Mouse (Mus musculus): Measurements from ENCODE around the gene Mon2. TPM values are rescaled to one million over a fixed set of nuclear protein-coding genes. Genes with fewer than 3 reads are reported as not detected.
"Not testable (repeated sequence)": the region's sequence is repeated elsewhere in the genome, so short reads cannot be mapped to it uniquely, and the experiment has no call there.

The Mon2 gene
- total and polyA plus RNA-seq, 2 experiments from 2014 or later = 15.9 to 64.7 TPM

- WGBS = 96% methylated on average over 1 of the region's 1 CpGs
- H3K36me3 ChIP-seq (ENCODE audit: insufficient read depth, low read length) = peaks cover 24% of the 10 kb centered on the region; the same call in 1 of the 2 replicates
- TF ChIP-seq CTCF (IDR thresholded peaks at IDR 0.05; ENCODE audit: low read depth) = no peak
Measured at GRCm38 (mm10) chr10:123048730-123049129, 27.6 kb downstream of the Mon2 start.

DNA sequence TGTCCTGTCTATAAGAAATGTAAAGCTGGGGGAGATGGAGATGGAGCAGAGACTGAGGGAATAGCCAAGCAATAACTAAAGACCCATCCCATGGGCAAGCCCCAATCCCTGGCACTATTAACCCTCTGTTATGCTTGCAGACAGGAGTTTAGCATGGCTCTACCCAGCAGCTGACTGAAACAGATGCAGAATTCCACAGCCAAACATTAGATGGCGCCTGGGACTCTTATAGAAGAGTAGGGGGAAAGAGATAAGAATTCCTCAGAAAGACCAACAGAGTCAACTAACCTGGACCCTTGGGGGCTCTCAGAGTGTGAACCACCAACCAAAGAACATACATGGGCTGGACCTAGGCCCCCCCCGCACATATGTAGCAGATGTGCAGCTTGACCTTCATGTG, 36.4 kb downstream of the Mon2 start:
- H3K4me2 ChIP-seq (ENCODE audit: low read depth, low read length) = no peak overlapping the region
- WGBS = 57% methylated on average over 2 of the region's 2 CpGs
- H3K9me3 ChIP-seq (ENCODE audit: low read length) = no peaks in the 10 kb centered on the region
- no peaks in the 10 kb centered on the region for H3K27me3 ChIP-seq (ENCODE audit: insufficient read depth, low read length)
- peak; percentile 57 for DNase-seq (ENCODE audit: low spot score)
- H3K4me1 ChIP-seq (ENCODE audit: insufficient read depth, low read length) = no peaks in the 10 kb centered on the region
- no peak for ATAC-seq
- peak; percentile 56 for TF ChIP-seq CTCF (IDR thresholded peaks at IDR 0.05; ENCODE audit: low read depth)
- H3K4me3 ChIP-seq (ENCODE audit: low read length) = no peak overlapping the region
- no peak overlapping the region for H3K9ac ChIP-seq (replicated peaks; ENCODE audit: low read length)
- H3K27ac ChIP-seq = no peak overlapping the region
- H3K36me3 ChIP-seq (ENCODE audit: insufficient read depth, low read length) = peaks cover 25% of the 10 kb centered on the region

More at GRCm38 (mm10) chr10:123048730-123049129, 27.6 kb downstream of the Mon2 start:
- no peak for DNase-seq (ENCODE audit: low spot score)
- Histone ChIP-seq H3K9ac (replicated peaks; ENCODE audit: low read length) (no peak overlapping the region), H3K27me3 (ENCODE audit: insufficient read depth, low read length) (no peaks in the 10 kb centered on the region), H3K4me1 (ENCODE audit: insufficient read depth, low read length) (no peaks in the 10 kb centered on the region), H3K9me3 (ENCODE audit: low read length) (no peaks in the 10 kb centered on the region), H3K4me2 (ENCODE audit: low read depth, low read length) (no peak overlapping the region), H3K4me3 (ENCODE audit: low read length) (no peak overlapping the region), H3K27ac (no peak overlapping the region)
- no peak for ATAC-seq

- H3K27me3 ChIP-seq (ENCODE audit: insufficient read depth, low read length) = no peaks in the 10 kb centered on the region
- no peak overlapping the region for H3K9ac ChIP-seq (replicated peaks; ENCODE audit: low read length)
- no peak overlapping the region for H3K4me3 ChIP-seq (ENCODE audit: low read length)
- no peak for ATAC-seq
- H3K4me2 ChIP-seq (ENCODE audit: low read depth, low read length) = no peak overlapping the region
- no peaks in the 10 kb centered on the region for H3K9me3 ChIP-seq (ENCODE audit: low read length)
- no peak for TF ChIP-seq CTCF (IDR thresholded peaks at IDR 0.05; ENCODE audit: low read depth)
- 88% methylated on average over 14 of the region's 14 CpGs for whole genome bisulfite sequencing
- no peak overlapping the region for H3K27ac ChIP-seq
- DNase-seq (ENCODE audit: low spot score) = no peak
- peaks cover 61% of the 10 kb centered on the region for H3K36me3 ChIP-seq (ENCODE audit: insufficient read depth, low read length)
- no peaks in the 10 kb centered on the region for H3K4me1 ChIP-seq (ENCODE audit: insufficient read depth, low read length)
Measured at GRCm38 (mm10) chr10:123032078-123032646, 44.1 kb downstream of the Mon2 start.

DNA sequence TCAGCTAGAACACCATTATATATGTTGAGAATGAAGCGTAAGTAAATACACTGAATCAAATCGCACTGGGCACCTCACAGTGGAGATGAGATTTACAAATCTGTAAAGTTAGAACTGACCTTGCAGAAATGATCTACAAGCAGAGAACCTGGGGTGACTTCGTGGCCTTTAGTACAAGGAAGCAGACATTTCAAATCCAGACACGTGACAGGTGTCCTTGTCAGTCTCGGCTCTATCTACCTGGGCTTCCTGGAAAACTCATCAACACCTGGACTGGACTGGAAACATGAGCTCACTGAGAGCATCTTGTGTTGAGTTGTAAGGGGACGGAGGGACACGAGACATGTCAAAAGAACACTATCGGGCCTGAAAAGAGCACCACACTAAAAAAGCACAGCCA, 44.9 kb downstream of the Mon2 start:
- H3K4me3 ChIP-seq (ENCODE audit: low read length) = no peak overlapping the region
- no peak overlapping the region for H3K9ac ChIP-seq (replicated peaks; ENCODE audit: low read length)
- H3K27me3 ChIP-seq (ENCODE audit: insufficient read depth, low read length) = no peaks in the 10 kb centered on the region
- ATAC-seq (no peak), DNase-seq (ENCODE audit: low spot score) (no peak)
- H3K4me1 ChIP-seq (ENCODE audit: insufficient read depth, low read length) = no peaks in the 10 kb centered on the region
- H3K27ac ChIP-seq = no peak overlapping the region
- H3K9me3 ChIP-seq (ENCODE audit: low read length) = no peaks in the 10 kb centered on the region
- peaks cover 60% of the 10 kb centered on the region for H3K36me3 ChIP-seq (ENCODE audit: insufficient read depth, low read length)
- no peak overlapping the region for H3K4me2 ChIP-seq (ENCODE audit: low read depth, low read length)
- no peak for TF ChIP-seq CTCF (IDR thresholded peaks at IDR 0.05; ENCODE audit: low read depth)
- 93% methylated on average over 8 of the region's 8 CpGs for WGBS

- Histone ChIP-seq H3K27me3 (ENCODE audit: insufficient read depth, low read length) (no peaks in the 10 kb centered on the region), H3K9me3 (ENCODE audit: low read length) (no peaks in the 10 kb centered on the region), H3K9ac (replicated peaks; ENCODE audit: low read length) (no peak overlapping the region), H3K4me1 (ENCODE audit: insufficient read depth, low read length) (no peaks in the 10 kb centered on the region), H3K36me3 (ENCODE audit: insufficient read depth, low read length) (peaks cover 55% of the 10 kb centered on the region), H3K27ac (no peak overlapping the region), H3K4me3 (ENCODE audit: low read length) (no peak overlapping the region), H3K4me2 (ENCODE audit: low read depth, low read length) (no peak overlapping the region)
- DNase-seq (ENCODE audit: low spot score) (no peak), ATAC-seq (no peak)
- 91% methylated on average over 9 of the region's 9 CpGs for WGBS
- TF ChIP-seq CTCF (IDR thresholded peaks at IDR 0.05; ENCODE audit: low read depth) = no peak
Measured at GRCm38 (mm10) chr10:123030589-123030988, 45.7 kb downstream of the Mon2 start.

DNA sequence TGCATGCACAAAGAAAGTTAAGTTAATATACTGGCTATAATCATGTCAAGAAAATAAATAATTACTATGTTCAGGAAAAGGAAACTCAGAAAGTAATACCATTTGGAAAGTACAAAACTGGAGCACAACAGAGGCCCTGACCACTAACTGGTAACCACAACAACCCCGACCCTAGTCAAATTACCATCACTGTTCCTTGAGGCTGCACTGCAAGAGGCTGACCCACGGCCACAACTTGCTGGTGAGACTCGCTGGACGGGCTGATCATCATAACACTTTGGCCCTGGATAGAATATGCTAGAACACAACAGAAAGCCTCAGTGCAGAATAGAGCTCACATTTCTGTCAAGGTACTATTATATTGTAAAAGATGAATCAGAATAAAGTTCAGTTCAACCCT, 47.4 kb downstream of the Mon2 start:
- 93% methylated on average over 4 of the region's 4 CpGs for WGBS
- Histone ChIP-seq H3K27me3 (ENCODE audit: insufficient read depth, low read length) (no peaks in the 10 kb centered on the region), H3K4me3 (ENCODE audit: low read length) (no peak overlapping the region), H3K9me3 (ENCODE audit: low read length) (no peaks in the 10 kb centered on the region), H3K4me2 (ENCODE audit: low read depth, low read length) (no peak overlapping the region), H3K36me3 (ENCODE audit: insufficient read depth, low read length) (peaks cover 53% of the 10 kb centered on the region), H3K9ac (replicated peaks; ENCODE audit: low read length) (no peak overlapping the region), H3K27ac (no peak overlapping the region), H3K4me1 (ENCODE audit: insufficient read depth, low read length) (no peaks in the 10 kb centered on the region)
- DNase-seq (ENCODE audit: low spot score) = no peak
- no peak for TF ChIP-seq CTCF (IDR thresholded peaks at IDR 0.05; ENCODE audit: low read depth)
- no peak for ATAC-seq

- not testable (repeated sequence) for H3K4me3 ChIP-seq (ENCODE audit: low read length); H3K4me2 ChIP-seq (ENCODE audit: low read depth, low read length); H3K9ac ChIP-seq (replicated peaks; ENCODE audit: low read length); H3K27ac ChIP-seq; H3K4me1 ChIP-seq (ENCODE audit: insufficient read depth, low read length); H3K9me3 ChIP-seq (ENCODE audit: low read length); H3K27me3 ChIP-seq (ENCODE audit: insufficient read depth, low read length); ATAC-seq; DNase-seq (ENCODE audit: low spot score)
- WGBS = 92% methylated on average over 4 of the region's 4 CpGs
- peaks cover 57% of the 10 kb centered on the region for H3K36me3 ChIP-seq (ENCODE audit: insufficient read depth, low read length)
Measured at GRCm38 (mm10) chr10:123026736-123027135, 49.6 kb downstream of the Mon2 start.
